Mouse (Mus musculus): ENCODE measurements around the gene Zcchc7. TPM values are rescaled to one million over a fixed set of nuclear protein-coding genes. Genes with fewer than 3 reads are reported as not detected.
"Not testable (repeated sequence)": the region's sequence is repeated elsewhere in the genome, so short reads cannot be mapped to it uniquely, and the experiment has no call there.

Zcchc7 gene
- polyA plus RNA-seq, 2 experiments, result 8.8 to 12.3 TPM

DNA sequence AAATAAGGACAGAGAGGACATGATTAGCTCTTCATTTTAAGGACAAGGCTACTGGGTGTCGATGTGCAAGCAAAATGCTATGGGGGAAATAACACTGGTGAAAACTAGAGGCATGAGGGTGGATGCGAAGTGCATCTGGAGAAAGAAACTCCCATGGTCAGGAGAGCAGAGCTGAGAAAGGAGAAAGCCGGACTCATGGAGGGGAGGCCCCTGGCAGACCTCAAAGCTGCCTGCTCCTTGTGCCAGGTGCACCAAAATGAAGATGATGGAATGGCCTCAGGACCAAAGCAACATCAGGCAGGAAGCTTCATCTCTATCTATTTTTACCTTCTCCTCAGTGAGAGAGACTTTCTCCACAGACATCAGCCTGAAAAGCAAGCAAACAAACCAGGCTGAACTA lies 38.0 kb upstream of the Zcchc7 start:
- no peaks in the 10 kb centered on the region for H3K9me3 ChIP-seq (ENCODE audit: control insufficient read depth, low read length)
- ATAC-seq (ENCODE audit: insufficient read depth), result no peak
- TF ChIP-seq EP300 (IDR thresholded peaks at IDR 0.05; ENCODE audit: low read depth), result no peak
- no peak for TF ChIP-seq CTCF (IDR thresholded peaks at IDR 0.05; ENCODE audit: low read depth)
- H3K4me1 ChIP-seq (replicated peaks; ENCODE audit: control insufficient read depth in 2 of 2, insufficient read depth in 2 of 2, low read length in 1 of 2), result no peaks in the 10 kb centered on the region
- no peak overlapping the region for H3K27ac ChIP-seq
- no peak overlapping the region for H3K4me2 ChIP-seq (ENCODE audit: low read depth)
- DNase-seq (ENCODE audit: low read depth in 3 of 3, low spot score in 3 of 3), result no peak
- no peak overlapping the region for H3K9ac ChIP-seq (replicated peaks)
- H3K36me3 ChIP-seq (replicated peaks; ENCODE audit: control insufficient read depth, insufficient read depth, low read depth), result no peaks in the 10 kb centered on the region
- H3K27me3 ChIP-seq (ENCODE audit: control insufficient read depth, insufficient read depth, low read length), result peaks cover 55% of the 10 kb centered on the region
- 52% methylated on average over 3 of the region's 3 CpGs for WGBS (ENCODE audit: insufficient replicate concordance)
- no peak overlapping the region for H3K4me3 ChIP-seq (ENCODE audit: insufficient read depth in 1 of 2, low read depth in 2 of 2, low read length in 2 of 2)

DNA sequence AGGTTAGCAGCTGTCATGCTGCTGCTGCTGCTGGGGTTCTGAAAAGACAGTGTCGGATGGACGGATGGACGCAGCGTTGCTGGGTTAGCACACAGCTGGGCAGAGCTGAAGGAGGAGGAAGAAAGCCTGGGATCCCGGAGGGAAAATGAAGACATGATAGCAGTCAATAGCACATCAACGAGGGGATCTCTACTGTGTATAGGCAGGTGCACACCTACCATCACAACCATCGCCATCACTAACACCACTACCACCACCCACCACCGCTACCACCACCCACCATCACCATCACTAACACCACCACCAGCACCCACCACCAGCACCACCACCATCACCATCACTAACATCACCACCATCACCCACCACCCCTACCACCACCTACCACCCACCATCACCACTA lies 35.6 kb upstream of the Zcchc7 start:
- no peak overlapping the region for H3K9ac ChIP-seq (replicated peaks)
- H3K27me3 ChIP-seq (ENCODE audit: control insufficient read depth, insufficient read depth, low read length), result peaks cover 32% of the 10 kb centered on the region
- DNase-seq (ENCODE audit: low read depth in 3 of 3, low spot score in 3 of 3), result no peak
- ATAC-seq (ENCODE audit: insufficient read depth), result no peak
- no peak for TF ChIP-seq CTCF (IDR thresholded peaks at IDR 0.05; ENCODE audit: low read depth)
- TF ChIP-seq EP300 (IDR thresholded peaks at IDR 0.05; ENCODE audit: low read depth), result no peak
- WGBS (ENCODE audit: insufficient replicate concordance), result 81% methylated on average over 8 of the region's 8 CpGs
- H3K4me1 ChIP-seq (replicated peaks; ENCODE audit: control insufficient read depth in 2 of 2, insufficient read depth in 2 of 2, low read length in 1 of 2), result no peaks in the 10 kb centered on the region
- H3K4me2 ChIP-seq (ENCODE audit: low read depth), result no peak overlapping the region
- H3K4me3 ChIP-seq (ENCODE audit: insufficient read depth in 1 of 2, low read depth in 2 of 2, low read length in 2 of 2), result no peak overlapping the region
- H3K27ac ChIP-seq, result no peak overlapping the region
- no peaks in the 10 kb centered on the region for H3K36me3 ChIP-seq (replicated peaks; ENCODE audit: control insufficient read depth, insufficient read depth, low read depth)
- H3K9me3 ChIP-seq (ENCODE audit: control insufficient read depth, low read length), result no peaks in the 10 kb centered on the region

DNA sequence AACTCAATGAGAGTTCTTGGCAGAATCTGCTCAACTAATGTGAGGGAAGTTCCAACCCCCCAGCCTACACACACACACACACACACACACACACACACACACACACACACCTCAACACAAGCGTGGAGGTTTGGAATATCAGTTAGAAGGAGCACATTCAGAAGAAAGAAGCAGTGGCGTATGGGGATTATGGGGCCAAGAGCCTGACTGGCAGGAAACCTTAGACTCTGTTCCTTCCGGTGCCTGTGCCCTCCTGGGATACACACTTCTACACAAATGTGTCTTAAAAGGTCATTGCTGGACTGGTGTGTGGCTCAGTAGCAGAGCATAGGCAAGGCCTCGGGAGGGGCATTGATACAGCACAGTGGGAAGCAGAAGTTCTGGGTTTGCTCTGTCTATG lies 34.4 kb upstream of the Zcchc7 start:
- Histone ChIP-seq H3K9me3 (ENCODE audit: control insufficient read depth, low read length) (no peaks in the 10 kb centered on the region), H3K9ac (replicated peaks) (no peak overlapping the region), H3K4me2 (ENCODE audit: low read depth) (no peak overlapping the region), H3K4me1 (replicated peaks; ENCODE audit: control insufficient read depth in 2 of 2, insufficient read depth in 2 of 2, low read length in 1 of 2) (no peaks in the 10 kb centered on the region), H3K27ac (no peak overlapping the region), H3K4me3 (ENCODE audit: insufficient read depth in 1 of 2, low read depth in 2 of 2, low read length in 2 of 2) (no peak overlapping the region), H3K36me3 (replicated peaks; ENCODE audit: control insufficient read depth, insufficient read depth, low read depth) (no peaks in the 10 kb centered on the region), H3K27me3 (ENCODE audit: control insufficient read depth, insufficient read depth, low read length) (peaks cover 24% of the 10 kb centered on the region)
- TF ChIP-seq CTCF (IDR thresholded peaks at IDR 0.05; ENCODE audit: low read depth) (no peak), EP300 (IDR thresholded peaks at IDR 0.05; ENCODE audit: low read depth) (no peak)
- ATAC-seq (ENCODE audit: insufficient read depth), result no peak
- no peak for DNase-seq (ENCODE audit: low read depth in 3 of 3, low spot score in 3 of 3)
- WGBS (ENCODE audit: insufficient replicate concordance), result 63% methylated on average over 4 of the region's 4 CpGs

DNA sequence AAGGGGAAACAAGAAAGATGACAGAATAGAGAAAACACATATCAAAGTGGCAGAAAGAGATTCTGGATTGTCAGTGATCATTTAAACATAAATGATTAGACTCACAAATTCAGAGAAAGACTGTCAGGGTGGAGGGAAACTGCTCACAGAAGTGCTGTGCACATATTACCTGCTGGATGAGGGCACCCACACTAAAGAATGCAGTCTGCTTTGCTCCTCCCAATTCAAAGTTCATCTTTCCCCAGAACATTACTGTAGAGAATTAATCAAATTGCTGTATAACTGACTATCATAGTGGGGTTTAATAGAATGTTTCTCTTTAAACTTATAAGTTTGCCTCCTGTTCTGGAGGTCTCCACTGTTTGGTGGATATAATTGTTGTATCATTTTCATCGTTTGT lies 15.2 kb upstream of the Zcchc7 start:
- no peak overlapping the region for H3K27ac ChIP-seq
- H3K27me3 ChIP-seq (ENCODE audit: control insufficient read depth, insufficient read depth, low read length), result no peaks in the 10 kb centered on the region
- H3K4me2 ChIP-seq (ENCODE audit: low read depth), result no peak overlapping the region
- no peaks in the 10 kb centered on the region for H3K4me1 ChIP-seq (replicated peaks; ENCODE audit: control insufficient read depth in 2 of 2, insufficient read depth in 2 of 2, low read length in 1 of 2)
- ATAC-seq (ENCODE audit: insufficient read depth), result no peak
- 40% methylated on average over 1 of the region's 1 CpGs for WGBS (ENCODE audit: insufficient replicate concordance)
- no peak overlapping the region for H3K9ac ChIP-seq (replicated peaks)
- no peaks in the 10 kb centered on the region for H3K9me3 ChIP-seq (ENCODE audit: control insufficient read depth, low read length)
- DNase-seq (ENCODE audit: low read depth in 3 of 3, low spot score in 3 of 3), result no peak
- no peak overlapping the region for H3K4me3 ChIP-seq (ENCODE audit: insufficient read depth in 1 of 2, low read depth in 2 of 2, low read length in 2 of 2)
- no peak for TF ChIP-seq CTCF (IDR thresholded peaks at IDR 0.05; ENCODE audit: low read depth)
- no peak for TF ChIP-seq EP300 (IDR thresholded peaks at IDR 0.05; ENCODE audit: low read depth)
- no peaks in the 10 kb centered on the region for H3K36me3 ChIP-seq (replicated peaks; ENCODE audit: control insufficient read depth, insufficient read depth, low read depth)

DNA sequence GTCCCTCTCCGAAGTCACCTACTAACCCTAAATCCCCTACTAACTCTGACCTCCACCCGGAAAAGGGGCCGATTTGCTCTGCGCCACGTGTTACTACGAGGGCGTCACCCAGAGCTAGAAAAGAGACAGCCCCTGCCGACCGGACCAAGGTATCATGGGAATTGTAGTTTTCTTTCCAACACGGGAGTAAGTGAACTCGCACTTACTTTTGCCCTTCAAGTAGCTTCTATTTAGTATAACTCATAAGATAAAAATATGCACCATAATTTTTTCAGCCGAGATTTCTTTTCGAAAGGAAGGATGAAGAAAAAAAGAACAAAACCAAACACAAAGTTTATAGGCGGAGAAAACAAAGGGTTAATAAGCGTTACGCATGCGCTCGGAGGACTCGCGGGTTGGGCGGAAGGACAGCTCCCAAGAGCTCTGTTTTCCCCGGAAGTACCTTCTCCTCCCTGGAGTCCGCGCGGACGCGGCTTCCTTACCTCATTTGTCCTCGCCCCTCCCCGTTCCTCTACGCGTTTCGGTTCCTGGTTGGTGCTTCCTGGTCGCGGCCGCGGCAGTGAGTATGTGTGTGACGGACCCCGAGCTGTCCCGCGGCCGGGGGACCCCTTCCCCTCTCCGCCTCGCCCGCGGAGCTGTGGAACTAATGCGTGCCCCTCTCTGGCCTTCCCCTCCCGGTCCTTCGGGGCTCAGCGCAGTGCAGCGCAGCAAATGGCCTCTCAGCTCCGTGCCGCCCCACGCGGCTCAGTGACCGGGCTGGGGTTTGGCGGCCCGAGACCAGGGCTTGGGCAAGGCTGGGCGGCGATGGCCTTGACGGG lies 666 bp downstream of the Zcchc7 start:
- DNase-seq (ENCODE audit: low read depth in 3 of 3, low spot score in 3 of 3), result peak; percentile 89 to 91 (median 90)
- peak; percentile 99 for ATAC-seq (ENCODE audit: insufficient read depth)
- H3K9me3 ChIP-seq (ENCODE audit: control insufficient read depth, low read length), result no peaks in the 10 kb centered on the region
- H3K9ac ChIP-seq (replicated peaks), result peak overlapping the region; percentile 90
- peaks cover 4 to 6% of the 10 kb centered on the region in 2 experiments for H3K4me1 ChIP-seq (replicated peaks; ENCODE audit: control insufficient read depth in 2 of 2, insufficient read depth in 2 of 2, low read length in 1 of 2)
- H3K4me3 ChIP-seq (ENCODE audit: insufficient read depth in 1 of 2, low read depth in 2 of 2, low read length in 2 of 2), result peak overlapping the region; percentile 76 to 91
- WGBS (ENCODE audit: insufficient replicate concordance), result under 1% methylated on average over 60 of the region's 60 CpGs
- TF ChIP-seq EP300 (IDR thresholded peaks at IDR 0.05; ENCODE audit: low read depth), result no peak
- TF ChIP-seq CTCF (IDR thresholded peaks at IDR 0.05; ENCODE audit: low read depth), result peak; percentile 33; the same call in 1 of the 2 replicates
- no peaks in the 10 kb centered on the region for H3K36me3 ChIP-seq (replicated peaks; ENCODE audit: control insufficient read depth, insufficient read depth, low read depth)
- H3K4me2 ChIP-seq (ENCODE audit: low read depth), result peak overlapping the region; percentile 81
- H3K27ac ChIP-seq, result peak overlapping the region; percentile 68
- no peaks in the 10 kb centered on the region for H3K27me3 ChIP-seq (ENCODE audit: control insufficient read depth, insufficient read depth, low read length)

DNA sequence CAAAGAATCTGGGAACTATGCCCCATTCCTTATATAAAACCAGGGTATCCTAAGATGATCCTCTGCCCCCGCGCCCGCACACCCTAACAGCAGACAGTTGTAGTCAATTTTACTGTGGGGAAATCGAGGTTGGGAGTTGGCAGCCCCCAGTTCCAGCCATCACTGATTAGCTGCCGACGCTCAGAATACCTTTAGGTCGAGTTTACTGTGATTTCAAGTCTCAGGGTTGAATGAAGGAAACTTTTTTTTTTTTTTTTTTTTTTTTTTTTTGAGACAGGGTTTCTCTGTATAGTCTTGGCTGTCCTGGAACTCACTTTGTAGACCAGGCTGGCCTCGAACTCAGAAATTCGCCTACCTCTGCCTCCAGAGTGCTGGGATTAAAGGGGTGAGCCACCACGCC lies 1.5 kb downstream of the Zcchc7 start:
- DNase-seq (ENCODE audit: low read depth in 3 of 3, low spot score in 3 of 3); H3K4me1 ChIP-seq (replicated peaks; ENCODE audit: control insufficient read depth in 2 of 2, insufficient read depth in 2 of 2, low read length in 1 of 2); H3K27me3 ChIP-seq (ENCODE audit: control insufficient read depth, insufficient read depth, low read length); ATAC-seq (ENCODE audit: insufficient read depth); H3K9me3 ChIP-seq (ENCODE audit: control insufficient read depth, low read length); H3K36me3 ChIP-seq (replicated peaks; ENCODE audit: control insufficient read depth, insufficient read depth, low read depth): not testable (repeated sequence)
- Histone ChIP-seq H3K27ac (peak overlapping the region; percentile 68; the same call in 1 of the 2 replicates), H3K9ac (replicated peaks) (peak overlapping the region; percentile 90), H3K4me3 (ENCODE audit: insufficient read depth in 1 of 2, low read depth in 2 of 2, low read length in 2 of 2) (peak overlapping the region; percentile 76 to 91), H3K4me2 (ENCODE audit: low read depth) (peak overlapping the region; percentile 81)
- 3% methylated on average over 10 of the region's 10 CpGs for WGBS (ENCODE audit: insufficient replicate concordance)

All from liver, embryonic 14.5 days (tissue).